Comparison of ENCODE assay signal across 8 mouse cellular contexts in the genomic region with DNA sequence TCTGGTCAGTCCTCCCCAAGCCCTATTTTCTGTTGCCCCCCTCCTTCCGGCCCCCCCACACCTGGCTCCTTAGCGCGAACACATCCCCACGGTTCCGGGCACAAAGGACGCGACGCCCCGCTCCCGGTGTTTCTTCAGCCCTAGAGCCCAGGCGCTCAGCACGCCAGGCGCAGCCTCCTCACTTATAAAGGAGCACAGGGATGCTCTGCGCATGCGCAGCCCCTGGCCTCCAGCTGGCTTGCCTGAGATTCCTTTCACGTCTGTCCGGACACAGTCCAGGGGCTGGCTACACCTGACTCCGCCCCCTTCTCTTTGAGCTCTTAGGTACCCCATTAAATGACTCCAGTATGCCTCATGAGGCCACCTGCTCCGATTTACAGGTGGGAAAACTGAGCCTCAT. TPM values are rescaled to one million over a fixed set of nuclear protein-coding genes. Genes with fewer than 3 reads are reported as not detected.
DNase-seq lines count a peak whose midpoint lies in the region; ATAC-seq lines count a peak whose summit lies in the region.

TSS of gene Ncan (minus strand) at position 207 of the 400 bp plus-strand sequence.

- 4% methylated on average over 19 of the region's 19 CpGs for WGBS in embryonic facial prominence, embryonic 11.5 days
- WGBS in hindbrain, embryonic 10.5 days: 1% methylated on average over 19 of the region's 19 CpGs

- no peaks in the 10 kb centered on the region for H3K4me1 ChIP-seq in embryonic facial prominence, embryonic 11.5 days (ENCODE audit: control insufficient read depth, insufficient read depth, low read length)
- peaks cover 40% of the 10 kb centered on the region for H3K4me1 ChIP-seq in hindbrain, embryonic 10.5 days (replicated peaks)

- no peaks in the 10 kb centered on the region for H3K36me3 ChIP-seq in embryonic facial prominence, embryonic 11.5 days (replicated peaks; ENCODE audit: control insufficient read depth, insufficient read depth, low read depth, low read length)
- peaks cover 4% of the 10 kb centered on the region for H3K36me3 ChIP-seq in hindbrain, embryonic 10.5 days

- no peaks in the 10 kb centered on the region for H3K9me3 ChIP-seq in embryonic facial prominence, embryonic 11.5 days (replicated peaks; ENCODE audit: control insufficient read depth, low read length)
- no peaks in the 10 kb centered on the region for H3K9me3 ChIP-seq in hindbrain, embryonic 10.5 days

- H3K27me3 ChIP-seq in embryonic facial prominence, embryonic 11.5 days (ENCODE audit: control insufficient read depth, insufficient read depth, low read length): peaks cover 18% of the 10 kb centered on the region
- H3K27me3 ChIP-seq in hindbrain, embryonic 10.5 days (ENCODE audit: insufficient read depth, poor library complexity, severe bottlenecking): peaks cover 64% of the 10 kb centered on the region

- peak; percentile 96 for DNase-seq in ES-CJ7 (ENCODE audit: low read depth, low spot score)
- peak; percentile 74 for DNase-seq in adrenal gland, postnatal 10 days
- peak; percentile 88 for DNase-seq in embryonic facial prominence, embryonic 11.5 days (ENCODE audit: low spot score)
- DNase-seq in hindbrain, embryonic 10.5 days (ENCODE audit: low spot score): peak; percentile 88
- peak; percentile 88 to 92 for DNase-seq in layer of hippocampus, adult 8-10 months (ENCODE audit: low spot score in 2 of 2)
- DNase-seq in lung, postnatal 36 days: peak; percentile 52
- DNase-seq in right cerebral cortex, postnatal 25 days: peak; percentile 90
- DNase-seq in spleen, postnatal 36 days (ENCODE audit: low spot score in 2 of 2): no peak

- no peak within 1 kb of the TSS for H3K27ac ChIP-seq in embryonic facial prominence, embryonic 11.5 days (replicated peaks; ENCODE audit: low read depth, low read length)
- H3K27ac ChIP-seq in hindbrain, embryonic 10.5 days: peak within 1 kb of the TSS; percentile 88

- ATAC-seq in embryonic facial prominence, embryonic 11.5 days (replicated peaks; ENCODE audit: insufficient number of reproducible peaks, low FRiP score, low TSS enrichment, low read depth): peak; percentile 57

- H3K9ac ChIP-seq in embryonic facial prominence, embryonic 11.5 days (replicated peaks; ENCODE audit: low read length): peak within 1 kb of the TSS; percentile 18; the same call in 1 of the 2 replicates

- H3K4me3 ChIP-seq in embryonic facial prominence, embryonic 11.5 days (ENCODE audit: low read depth, low read length): peak within 1 kb of the TSS; percentile 21
- H3K4me3 ChIP-seq in hindbrain, embryonic 10.5 days: peak within 1 kb of the TSS; percentile 62

- H3K4me2 ChIP-seq in embryonic facial prominence, embryonic 11.5 days (ENCODE audit: low read depth, low read length): peak within 1 kb of the TSS; percentile 27

RNA-seq across cellular contexts. Expression of gene Ncan, which starts in this region (rescaled TPM):
- total RNA-seq in adrenal gland, postnatal 10 days (2021): 1 to 10 TPM in 1 of 2 experiments, under 1 TPM in 1; 0.81 to 1.2 TPM
- 6.4 and 7.3 TPM in 2 replicates for polyA plus RNA-seq in embryonic facial prominence, embryonic 11.5 days (2014; fragmentation: Nextera tagmentation; extraction: Ambion mirVana)
- 20.2 and 67.1 TPM in 2 replicates for polyA plus RNA-seq in hindbrain, embryonic 10.5 days (2016; fragmentation: Nextera tagmentation; extraction: Ambion mirVana)
- total RNA-seq in layer of hippocampus, adult 8-10 months (2022): 100 to 1,000 TPM; 121 to 134 (median 129) TPM

Comparison
In these comparisons a context has a peak if more than half of its experiments do, and no peak if none do; other contexts are left out.
1. RNA of gene Ncan (total RNA-seq): 121 to 134 TPM in layer of hippocampus, adult 8-10 months; 0.81 to 1.2 TPM in adrenal gland, postnatal 10 days; every median in the first group is over 10 times any median in the second.
2. DNase-seq: peak in ES-CJ7 (single experiment), adrenal gland, postnatal 10 days (single experiment), embryonic facial prominence, embryonic 11.5 days (single experiment), hindbrain, embryonic 10.5 days (single experiment), layer of hippocampus, adult 8-10 months (2 of 2), lung, postnatal 36 days (single experiment) and right cerebral cortex, postnatal 25 days (single experiment); none in spleen, postnatal 36 days (0 of 2).